Mouse (Mus musculus) embryonic facial prominence, embryonic 12.5 days (tissue): ENCODE measurements around the gene Pip5kl1. TPM values are rescaled to one million over a fixed set of nuclear protein-coding genes. Genes with fewer than 3 reads are reported as not detected.

Source experiments
- ATAC-seq: fragments of 200-750 bp; cut with Nextera tagmentation; 2 replicates; pipeline ENCODE4 v1.8.0; 2017; ENCODE audit not compliant: insufficient number of reproducible peaks, insufficient read depth, low FRiP score, low TSS enrichment
- H3K27ac ChIP-seq: fragments of 300-500 bp; sonication (generic); 2 replicates; pipeline ENCODE4 v1.5.1; 2016; ENCODE audit warnings: mild to moderate bottlenecking
- H3K27me3 ChIP-seq: fragments of 300-500 bp; sonication (generic); 2 replicates; pipeline ENCODE4 v1.6.1; 2016; ENCODE audit warnings: mild to moderate bottlenecking, moderate library complexity
- H3K36me3 ChIP-seq: fragments of 300-500 bp; sonication (generic); 2 replicates; pipeline ENCODE4 v1.6.1; 2016; ENCODE audit warnings: mild to moderate bottlenecking
- H3K4me1 ChIP-seq: fragments of 300-500 bp; sonication (generic); 2 replicates; pipeline ENCODE4 v1.6.1; 2016
- H3K4me2 ChIP-seq: fragments of 300-500 bp; sonication (generic); replicated peaks from 2 replicates; pipeline ENCODE4 v1.6.1; 2016; ENCODE audit warnings: mild to moderate bottlenecking, moderate library complexity
- H3K4me3 ChIP-seq: fragments of 300-500 bp; sonication (generic); 2 replicates; pipeline ENCODE4 v1.5.1; 2016; ENCODE audit warnings: mild to moderate bottlenecking
- H3K9ac ChIP-seq: fragments of 300-500 bp; sonication (generic); 2 replicates; pipeline ENCODE4 v1.6.1; 2016; ENCODE audit warnings: mild to moderate bottlenecking, moderate library complexity
- H3K9me3 ChIP-seq: fragments of 300-500 bp; sonication (generic); 2 replicates; pipeline ENCODE4 v1.6.1; 2016; ENCODE audit warnings: mild to moderate bottlenecking, moderate library complexity
- WGBS: fragments of 180-500 bp; shearing (Covaris S2); methylation state at CpG from one replicate; pipeline ENCODE4 v1.1.7; 2016; 5-methylcytosine and 5-hydroxymethylcytosine counted together
- polyA plus RNA-seq: library from polyadenylated mRNA; unstranded; fragments of >200 nt; fragmentation: Nextera tagmentation; extraction: Ambion mirVana; gene quantifications from 2 replicates; pipeline ENCODE4 v1.2.1, GENCODE M21; 2016

The Pip5kl1 gene
- polyA plus RNA-seq, 1 experiment from 2014 or later: 3.4 TPM

DNA sequence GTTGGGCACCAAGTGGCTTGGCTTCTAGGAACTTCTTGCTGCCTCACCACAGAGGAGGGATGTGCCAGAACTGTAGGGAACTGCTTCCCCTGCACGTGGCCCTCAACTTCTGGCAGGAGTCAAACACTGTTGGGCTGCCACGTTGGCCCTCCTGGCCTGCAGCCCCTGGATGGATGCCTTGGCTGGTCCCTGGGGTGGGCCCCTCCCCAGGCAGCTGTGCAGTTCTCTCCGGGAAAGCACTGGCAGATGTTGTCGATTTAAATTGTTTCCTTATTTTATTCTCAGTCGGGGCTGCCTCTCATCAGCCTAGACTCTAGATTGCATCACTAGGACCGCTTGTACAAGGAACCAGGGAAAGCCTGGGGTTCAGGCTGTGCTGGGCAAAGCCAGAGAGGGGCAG is 24.8 kb upstream of the Pip5kl1 start:
- WGBS: 20% methylated on average over 6 of the region's 6 CpGs
- ATAC-seq: peak; percentile 36; the same call in 1 of the 2 replicates
- H3K27me3 ChIP-seq: no peaks in the 10 kb centered on the region

GRCm38 (mm10) chr2:32551236-32551635 is 23.4 kb upstream of the Pip5kl1 start:
- 72% methylated on average over 5 of the region's 5 CpGs for WGBS

More for the DNA sequence above, 24.8 kb upstream of the Pip5kl1 start:
- H3K36me3 ChIP-seq: 0 out of 2 replicates have a peak, but pooled peaks cover 6% of the 10 kb centered on the region
- no peak overlapping the region for H3K9ac ChIP-seq
- peak overlapping the region; percentile 74 for H3K27ac ChIP-seq
- no peak overlapping the region for H3K4me2 ChIP-seq
- no peaks in the 10 kb centered on the region for H3K9me3 ChIP-seq
- peaks cover 27% of the 10 kb centered on the region for H3K4me1 ChIP-seq
- H3K4me3 ChIP-seq: no peak overlapping the region

DNA sequence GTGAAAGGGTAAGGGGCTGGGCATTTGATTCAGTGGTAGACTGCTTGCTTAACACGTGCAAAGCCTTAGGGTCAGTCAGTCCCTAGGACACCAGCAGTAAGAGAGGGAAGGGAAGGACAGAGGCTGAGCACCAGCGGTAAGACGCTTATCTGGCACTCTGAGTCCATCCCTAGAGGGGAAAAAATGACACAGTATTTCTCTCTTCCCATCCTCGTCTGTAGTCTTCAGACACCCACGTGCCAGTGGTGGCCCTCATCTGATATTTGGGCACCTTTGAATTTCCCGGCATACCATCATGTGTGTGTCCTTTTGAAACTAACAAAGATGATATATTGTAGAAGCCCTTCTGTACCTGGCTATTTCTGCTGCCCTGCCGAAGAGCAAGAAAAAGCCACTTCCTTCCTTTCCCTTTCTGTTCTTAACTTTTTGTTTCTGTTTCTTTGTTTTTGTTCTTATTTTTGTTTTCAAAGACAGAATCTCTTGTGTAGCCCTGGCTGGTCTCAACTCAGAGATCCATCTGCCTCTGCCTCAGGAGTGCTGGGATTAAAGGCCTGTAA is 20.9 kb upstream of the Pip5kl1 start:
- peaks cover 46% of the 10 kb centered on the region for H3K4me1 ChIP-seq
- H3K4me3 ChIP-seq: no peak overlapping the region
- 82% methylated on average over 7 of the region's 7 CpGs for WGBS
- H3K9me3 ChIP-seq: no peaks in the 10 kb centered on the region
- H3K27me3 ChIP-seq: no peaks in the 10 kb centered on the region
- 0 out of 2 replicates have a peak, but pooled peaks cover 9% of the 10 kb centered on the region for H3K36me3 ChIP-seq
- no peak overlapping the region for H3K27ac ChIP-seq
- no peak overlapping the region for H3K4me2 ChIP-seq
- no peak overlapping the region for H3K9ac ChIP-seq
- ATAC-seq: no peak

More at GRCm38 (mm10) chr2:32551236-32551635, 23.4 kb upstream of the Pip5kl1 start:
- H3K9ac ChIP-seq: no peak overlapping the region
- ATAC-seq: no peak
- no peaks in the 10 kb centered on the region for H3K27me3 ChIP-seq
- no peak overlapping the region for H3K4me3 ChIP-seq
- no peaks in the 10 kb centered on the region for H3K36me3 ChIP-seq
- no peak overlapping the region for H3K27ac ChIP-seq
- H3K4me1 ChIP-seq: peaks cover 40% of the 10 kb centered on the region
- H3K9me3 ChIP-seq: no peaks in the 10 kb centered on the region
- no peak overlapping the region for H3K4me2 ChIP-seq

- Histone ChIP-seq H3K27me3 (no peaks in the 10 kb centered on the region), H3K36me3 (peaks cover 27% of the 10 kb centered on the region), H3K4me2 (no peak overlapping the region), H3K4me1 (peaks cover 33% of the 10 kb centered on the region), H3K9me3 (no peaks in the 10 kb centered on the region), H3K9ac (peak overlapping the region; percentile 24; the same call in 1 of the 2 replicates), H3K27ac (peak overlapping the region; percentile 50; the same call in 1 of the 2 replicates), H3K4me3 (no peak overlapping the region)
- ATAC-seq: no peak
- WGBS: 32% methylated on average over 4 of the region's 4 CpGs
Observed at GRCm38 (mm10) chr2:32555484-32555883, 19.1 kb upstream of the Pip5kl1 start.

DNA sequence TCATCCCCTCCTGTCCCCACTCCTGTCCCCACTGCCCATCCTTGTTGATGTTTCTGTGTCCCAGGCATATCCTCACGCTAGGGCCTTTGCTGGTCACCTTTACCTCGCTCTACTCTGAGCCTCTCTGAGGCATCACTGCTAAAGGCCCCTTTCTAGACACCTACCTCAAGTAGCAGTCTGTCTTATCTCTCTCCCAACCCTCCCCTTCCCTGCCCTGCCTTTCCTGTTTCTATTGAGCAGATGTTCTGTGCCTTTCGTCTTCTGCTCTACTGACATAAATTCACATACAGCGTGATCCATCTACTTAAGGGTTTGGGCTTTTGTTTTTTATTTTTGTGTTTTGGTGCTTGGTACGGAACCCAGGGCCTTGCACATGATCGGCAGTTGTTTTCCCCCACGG is 18.6 kb upstream of the Pip5kl1 start:
- Histone ChIP-seq H3K4me2 (no peak overlapping the region), H3K9ac (peak overlapping the region; percentile 24; the same call in 1 of the 2 replicates), H3K4me1 (peaks cover 28% of the 10 kb centered on the region), H3K36me3 (peaks cover 33% of the 10 kb centered on the region), H3K4me3 (no peak overlapping the region), H3K27ac (peak overlapping the region; percentile 50; the same call in 1 of the 2 replicates), H3K9me3 (no peaks in the 10 kb centered on the region), H3K27me3 (no peaks in the 10 kb centered on the region)
- 75% methylated on average over 7 of the region's 7 CpGs for WGBS
- ATAC-seq: no peak

GRCm38 (mm10) chr2:32559570-32559969 is 15.0 kb upstream of the Pip5kl1 start:
- no peaks in the 10 kb centered on the region for H3K27me3 ChIP-seq
- peaks cover 61% of the 10 kb centered on the region for H3K36me3 ChIP-seq
- H3K4me3 ChIP-seq: no peak overlapping the region
- peak; percentile 58 for ATAC-seq
- no peak overlapping the region for H3K9ac ChIP-seq
- 38% methylated on average over 5 of the region's 5 CpGs for WGBS
- no peak overlapping the region for H3K4me2 ChIP-seq
- H3K9me3 ChIP-seq: no peaks in the 10 kb centered on the region
- peaks cover 28% of the 10 kb centered on the region for H3K4me1 ChIP-seq
- H3K27ac ChIP-seq: peak overlapping the region; percentile 41; the same call in 1 of the 2 replicates

- H3K4me2 ChIP-seq: no peak overlapping the region
- no peak overlapping the region for H3K4me3 ChIP-seq
- H3K36me3 ChIP-seq: peaks cover 70% of the 10 kb centered on the region
- no peak overlapping the region for H3K9ac ChIP-seq
- 47% methylated on average over 4 of the region's 4 CpGs for WGBS
- H3K27me3 ChIP-seq: no peaks in the 10 kb centered on the region
- H3K9me3 ChIP-seq: no peaks in the 10 kb centered on the region
- no peak overlapping the region for H3K27ac ChIP-seq
- no peak for ATAC-seq
- peaks cover 4% of the 10 kb centered on the region for H3K4me1 ChIP-seq
Observed at GRCm38 (mm10) chr2:32566536-32567063, 8.0 kb upstream of the Pip5kl1 start.

- Histone ChIP-seq H3K4me2 (no peak overlapping the region), H3K27me3 (no peaks in the 10 kb centered on the region), H3K27ac (no peak overlapping the region), H3K4me1 (peaks cover 9% of the 10 kb centered on the region), H3K9me3 (no peaks in the 10 kb centered on the region), H3K4me3 (no peak overlapping the region), H3K36me3 (peaks cover 62% of the 10 kb centered on the region), H3K9ac (no peak overlapping the region)
- 80% methylated on average over 5 of the region's 5 CpGs for WGBS
- no peak for ATAC-seq
Observed at GRCm38 (mm10) chr2:32568149-32568548, 6.4 kb upstream of the Pip5kl1 start.

- Histone ChIP-seq H3K4me3 (no peak overlapping the region), H3K9me3 (no peaks in the 10 kb centered on the region), H3K36me3 (peaks cover 56% of the 10 kb centered on the region), H3K27me3 (no peaks in the 10 kb centered on the region), H3K4me2 (no peak overlapping the region), H3K9ac (no peak overlapping the region), H3K4me1 (peaks cover 9% of the 10 kb centered on the region), H3K27ac (no peak overlapping the region)
- ATAC-seq: no peak
- WGBS: 96% methylated on average over 3 of the region's 3 CpGs
Observed at GRCm38 (mm10) chr2:32568941-32569340, 5.7 kb upstream of the Pip5kl1 start.

GRCm38 (mm10) chr2:32570698-32571494 is 3.7 kb upstream of the Pip5kl1 start, which contains the start of gene Dpm2:
Gene Dpm2, plus strand, starts transcription at chr2:32570858.
- H3K27me3 ChIP-seq: no peaks in the 10 kb centered on the region
- under 1% methylated on average over 36 of the region's 36 CpGs for WGBS
- H3K4me2 ChIP-seq: peak within 1 kb of the TSS; percentile 82
- peak within 1 kb of the TSS; percentile 58; the same call in 1 of the 2 replicates for H3K27ac ChIP-seq
- ATAC-seq: peak; percentile 58
- peaks cover 37% of the 10 kb centered on the region for H3K36me3 ChIP-seq
- H3K9me3 ChIP-seq: no peaks in the 10 kb centered on the region
- H3K4me3 ChIP-seq: peak within 1 kb of the TSS; percentile 68
- peaks cover 13% of the 10 kb centered on the region for H3K4me1 ChIP-seq
- H3K9ac ChIP-seq: peak within 1 kb of the TSS; percentile 67

DNA sequence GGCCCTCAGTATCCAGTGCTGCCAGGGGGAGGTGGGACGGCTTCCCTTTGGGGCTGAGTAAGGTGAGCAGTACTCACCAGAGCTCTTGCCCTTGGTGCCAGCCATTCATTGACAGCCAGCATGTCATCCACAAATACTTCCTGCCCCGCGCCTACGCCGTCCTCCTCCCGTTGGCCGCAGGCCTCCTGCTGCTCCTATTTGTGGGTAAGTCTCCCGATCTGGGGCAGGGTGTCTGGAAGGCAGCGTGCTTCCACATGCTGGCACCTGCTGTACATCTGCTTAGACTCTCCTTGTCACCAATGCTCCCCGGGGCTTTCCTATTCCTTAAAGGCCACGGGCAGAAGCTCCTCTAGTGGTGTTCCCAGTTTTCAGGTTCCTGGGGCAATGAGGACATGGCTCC is 2.4 kb upstream of the Pip5kl1 start:
- Histone ChIP-seq H3K4me3 (no peak overlapping the region; the same call in 1 of the 2 replicates), H3K27me3 (peaks cover 5% of the 10 kb centered on the region; the same call in 1 of the 2 replicates), H3K9ac (no peak overlapping the region), H3K9me3 (no peaks in the 10 kb centered on the region), H3K4me2 (no peak overlapping the region), H3K27ac (no peak overlapping the region), H3K36me3 (peaks cover 24% of the 10 kb centered on the region), H3K4me1 (peaks cover 13% of the 10 kb centered on the region)
- WGBS: 91% methylated on average over 11 of the region's 11 CpGs
- ATAC-seq: no peak
